Mouse (Mus musculus) cerebellum, postnatal 14 days (tissue): ENCODE measurements at regions not wholly inside any gene's neighbourhood (a gene's known extent, or its start where the extent isn't known, plus 50 kb on each side); places are given as distances from the start of the nearest gene placed in this dataset.

Experiments used
- DNase-seq, 2 experiments: peaks; one replicate each; pipeline ENCODE4 v3.0.0; 2021; ENCODE audit warnings: mixed read lengths in 2 of 2

- no peak for DNase-seq
Measured at GRCm38 (mm10) chr3:141051685-141052084, 160.5 kb downstream of the Pdha2 start.

- no peak for DNase-seq
Measured at GRCm38 (mm10) chr3:141014262-141014547, 197.9 kb downstream of the Pdha2 start.

GRCm38 (mm10) chr3:141013521-141014261 is 198.5 kb downstream of the Pdha2 start:
- DNase-seq, result no peak

GRCm38 (mm10) chr3:141012976-141013375 is 199.2 kb downstream of the Pdha2 start:
- no peak for DNase-seq

- DNase-seq, result no peak
Measured at GRCm38 (mm10) chr3:141008792-141009191, 203.4 kb downstream of the Pdha2 start.

- no peak for DNase-seq
Measured at GRCm38 (mm10) chr3:141005885-141006284, 206.3 kb downstream of the Pdha2 start.

GRCm38 (mm10) chr3:141003561-141003960 is 208.6 kb downstream of the Pdha2 start:
- peak in 1 of 2 experiments; percentile 20 for DNase-seq

- peak; percentile 12 to 31 for DNase-seq
Measured at GRCm38 (mm10) chr3:140988247-140988646, 223.9 kb downstream of the Pdha2 start.

- peak; percentile 14 to 27 for DNase-seq
Measured at GRCm38 (mm10) chr3:140973519-140973918, 238.6 kb downstream of the Pdha2 start.

GRCm38 (mm10) chr3:140969892-140970880 is 242.0 kb downstream of the Pdha2 start:
- DNase-seq, result peak; percentile 66 to 83

GRCm38 (mm10) chr3:140968556-140968955 is 243.6 kb downstream of the Pdha2 start:
- no peak for DNase-seq

GRCm38 (mm10) chr3:140957666-140958065 is 254.5 kb downstream of the Pdha2 start:
- DNase-seq, result no peak

- peak in 1 of 2 experiments; percentile 46 for DNase-seq
Measured at GRCm38 (mm10) chr3:140952111-140952800, 259.9 kb downstream of the Pdha2 start.

GRCm38 (mm10) chr3:140951024-140951423 is 261.1 kb downstream of the Pdha2 start:
- no peak for DNase-seq

- no peak for DNase-seq
Measured at GRCm38 (mm10) chr3:140949880-140950662, 262.1 kb downstream of the Pdha2 start.

GRCm38 (mm10) chr3:140942450-140942849 is 269.7 kb downstream of the Pdha2 start:
- no peak for DNase-seq

GRCm38 (mm10) chr3:140941898-140942297 is 270.3 kb downstream of the Pdha2 start:
- peak in 1 of 2 experiments; percentile 23 for DNase-seq

- DNase-seq, result no peak
Measured at GRCm38 (mm10) chr3:140941316-140941715, 270.8 kb downstream of the Pdha2 start.

GRCm38 (mm10) chr3:140933156-140933555 is 279.0 kb downstream of the Pdha2 start:
- DNase-seq, result peak; percentile 12 to 39

GRCm38 (mm10) chr3:140926689-140927088 is 285.5 kb downstream of the Pdha2 start:
- DNase-seq, result peak; percentile 11 to 29

- no peak for DNase-seq
Measured at GRCm38 (mm10) chr3:140876201-140876895, 335.8 kb downstream of the Pdha2 start.
